7 mouse cellular contexts compared by ENCODE assay signal in the genomic region with DNA sequence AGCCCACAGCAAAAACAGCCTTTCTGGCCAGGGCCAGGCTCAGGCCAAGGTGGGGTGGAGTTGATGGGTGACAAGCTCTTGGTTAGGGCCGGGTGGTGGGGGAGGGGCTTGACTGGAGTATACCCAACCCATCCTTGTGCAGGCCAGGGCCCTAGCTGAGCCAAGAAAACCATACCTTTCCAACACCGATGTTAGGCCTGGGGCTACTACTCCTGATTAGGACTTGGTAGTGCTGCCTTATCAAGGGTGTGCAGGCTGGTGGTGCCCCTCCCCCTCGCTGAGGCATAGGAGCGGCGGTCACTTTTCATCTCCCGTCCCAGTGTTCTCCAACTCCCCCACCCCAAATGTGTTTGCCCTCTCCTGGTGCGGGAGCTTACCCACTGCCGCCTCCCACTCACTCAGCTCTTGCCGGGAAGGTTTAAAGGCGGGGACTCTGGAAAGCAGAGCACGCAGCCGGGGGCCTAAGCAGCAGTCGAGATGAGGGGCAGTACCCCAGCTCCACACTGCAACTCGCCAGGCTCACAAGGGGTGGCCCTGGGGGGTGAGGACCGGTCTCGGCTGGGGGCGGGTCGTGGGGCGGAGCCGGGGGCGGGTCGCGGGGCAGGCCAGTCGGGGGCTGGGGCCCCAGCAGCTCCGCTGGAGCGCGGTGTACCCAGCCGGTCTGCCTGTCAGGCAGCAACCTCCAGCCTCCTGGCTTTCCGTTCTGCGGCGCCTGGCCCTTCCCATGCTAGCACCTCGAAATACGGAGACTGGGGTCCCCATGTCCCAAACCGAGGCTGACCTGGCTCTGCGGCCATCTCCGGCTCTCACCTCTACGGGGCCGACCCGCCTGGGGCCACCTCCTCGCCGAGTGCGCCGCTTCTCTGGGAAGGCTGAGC. TPM values are rescaled to one million over a fixed set of nuclear protein-coding genes. Genes with fewer than 3 reads are reported as not detected.
DNase-seq lines count a peak whose midpoint lies in the region; ATAC-seq and TF ChIP-seq lines count a peak whose summit lies in the region.

Wnk4 (plus strand) TSS at position 620 of the 878 bp plus-strand sequence.

- DNase-seq in Patski (ENCODE audit: low read depth, low spot score) = peak; percentile 28
- DNase-seq in heart, postnatal 25 days (ENCODE audit: low spot score) = peak; percentile 52
- peak; percentile 81 for DNase-seq in limb, embryonic 11.5 days (ENCODE audit: low spot score)
- DNase-seq in midbrain, embryonic 14.5 days = peak; percentile 71

- no peak within 1 kb of the TSS for H3K27ac ChIP-seq in ES-Bruce4 (ENCODE audit: insufficient read depth, low read length)
- peak within 1 kb of the TSS; percentile 62 for H3K27ac ChIP-seq in limb, embryonic 11.5 days (replicated peaks; ENCODE audit: low read depth, low read length)
- H3K27ac ChIP-seq in midbrain, embryonic 14.5 days (replicated peaks; ENCODE audit: low read depth, low read length) = peak within 1 kb of the TSS; percentile 49
- H3K27ac ChIP-seq in stomach, embryonic 16.5 days (ENCODE audit: low read length) = peak within 1 kb of the TSS; percentile 93

- H3K27me3 ChIP-seq in ES-Bruce4 (ENCODE audit: control insufficient read depth, insufficient read depth, low read length, poor library complexity, severe bottlenecking) = 0 out of 2 replicates have a peak, but pooled peaks cover 4% of the 10 kb centered on the region
- no peaks in the 10 kb centered on the region for H3K27me3 ChIP-seq in Patski
- peaks cover 35% of the 10 kb centered on the region for H3K27me3 ChIP-seq in limb, embryonic 11.5 days (ENCODE audit: control insufficient read depth, insufficient read depth, low read length)
- H3K27me3 ChIP-seq in midbrain, embryonic 14.5 days (ENCODE audit: control insufficient read depth, insufficient read depth, low read length) = peaks cover 34% of the 10 kb centered on the region
- peaks cover 13% of the 10 kb centered on the region for H3K27me3 ChIP-seq in stomach, embryonic 16.5 days (ENCODE audit: control insufficient read depth, insufficient read depth, low read length)

- peaks cover 2% of the 10 kb centered on the region for H3K4me1 ChIP-seq in ES-Bruce4 (ENCODE audit: control insufficient read depth, insufficient read depth, low read length)
- H3K4me1 ChIP-seq in limb, embryonic 11.5 days (ENCODE audit: control insufficient read depth, insufficient read depth, low read length) = peaks cover 25% of the 10 kb centered on the region; the same call in 1 of the 2 replicates
- peaks cover 21% of the 10 kb centered on the region for H3K4me1 ChIP-seq in midbrain, embryonic 14.5 days (ENCODE audit: control insufficient read depth, insufficient read depth, low read length)
- H3K4me1 ChIP-seq in stomach, embryonic 16.5 days (ENCODE audit: control insufficient read depth, insufficient read depth, low read length) = peaks cover 42% of the 10 kb centered on the region

- intact Hi-C loops in heart, postnatal 25 days (cut with DNase I) = loop anchor here (2.0 kb wide), 1 partner anchor 19 kb away; the partner anchor contains the start of genes Cntd1 and Coa3

- TF ChIP-seq CTCF in ES-Bruce4 (IDR thresholded peaks at IDR 0.05; ENCODE audit: low read depth, low read length) (no peak), Patski (IDR thresholded peaks at IDR 0.05) (no peak)

- TF ChIP-seq EP300 in ES-Bruce4 (IDR thresholded peaks at IDR 0.05; ENCODE audit: insufficient read depth, low read depth, low read length) = 0 out of 2 replicates have a peak, but pooled peaks have one; percentile 3

- TF ChIP-seq POLR2A in ES-Bruce4 (IDR thresholded peaks at IDR 0.05; ENCODE audit: insufficient read depth, low read length) = no peak

- in situ Hi-C loops in Patski (cut with MboI; ENCODE audit: low pct_unique_long_range_greater_than_20kb) = no loop called here

- H3K4me3 ChIP-seq in ES-Bruce4 (ENCODE audit: low read depth, low read length) = peak within 1 kb of the TSS; percentile 58
- H3K4me3 ChIP-seq in limb, embryonic 11.5 days (ENCODE audit: low read depth, low read length) = peak within 1 kb of the TSS; percentile 56
- H3K4me3 ChIP-seq in midbrain, embryonic 14.5 days (replicated peaks; ENCODE audit: low read depth, low read length) = peak within 1 kb of the TSS; percentile 41
- H3K4me3 ChIP-seq in stomach, embryonic 16.5 days (replicated peaks; ENCODE audit: low read length) = peak within 1 kb of the TSS; percentile 62

- H3K9me3 ChIP-seq in ES-Bruce4 (replicated peaks; ENCODE audit: control insufficient read depth, insufficient read depth, low read length, poor library complexity, severe bottlenecking) = no peaks in the 10 kb centered on the region
- no peaks in the 10 kb centered on the region for H3K9me3 ChIP-seq in limb, embryonic 11.5 days (ENCODE audit: control insufficient read depth, low read length)
- H3K9me3 ChIP-seq in midbrain, embryonic 14.5 days (ENCODE audit: control insufficient read depth, low read length) = no peaks in the 10 kb centered on the region
- H3K9me3 ChIP-seq in stomach, embryonic 16.5 days (replicated peaks; ENCODE audit: control insufficient read depth, low read length) = no peaks in the 10 kb centered on the region

- under 1% methylated on average over 43 of the region's 43 CpGs for WGBS in limb, embryonic 11.5 days
- under 1% methylated on average over 43 of the region's 43 CpGs for WGBS in midbrain, embryonic 14.5 days
- WGBS in stomach, embryonic 16.5 days = under 1% methylated on average over 42 of the region's 43 CpGs

- 0 out of 2 replicates have a peak, but pooled peaks cover 12% of the 10 kb centered on the region for H3K36me3 ChIP-seq in ES-Bruce4 (ENCODE audit: control insufficient read depth, insufficient read depth, low read length, poor library complexity, severe bottlenecking)
- peaks cover 5% of the 10 kb centered on the region for H3K36me3 ChIP-seq in limb, embryonic 11.5 days (ENCODE audit: control insufficient read depth, insufficient read depth, low read length)
- H3K36me3 ChIP-seq in midbrain, embryonic 14.5 days (ENCODE audit: control insufficient read depth, insufficient read depth, low read length) = peaks cover 6% of the 10 kb centered on the region
- peaks cover 9% of the 10 kb centered on the region; the same call in 1 of the 2 replicates for H3K36me3 ChIP-seq in stomach, embryonic 16.5 days (ENCODE audit: control insufficient read depth, insufficient read depth, low read length)

- peak; percentile 72 for ATAC-seq in Patski
- ATAC-seq in erythroblast, adult 5-6 weeks (replicated peaks; ENCODE audit: low FRiP score, poor library complexity, severe bottlenecking) = peak; percentile 89
- ATAC-seq in limb, embryonic 11.5 days (ENCODE audit: insufficient number of reproducible peaks, low FRiP score, low TSS enrichment, low read depth) = peak; percentile 83
- ATAC-seq in midbrain, embryonic 14.5 days (ENCODE audit: low FRiP score, low TSS enrichment) = peak; percentile 75
- peak; percentile 86 for ATAC-seq in stomach, embryonic 16.5 days (ENCODE audit: insufficient read depth, low FRiP score)

- H3K9ac ChIP-seq in ES-Bruce4 (ENCODE audit: low read depth, poor library complexity, severe bottlenecking) = peak within 1 kb of the TSS; percentile 71
- peak within 1 kb of the TSS; percentile 63 for H3K9ac ChIP-seq in limb, embryonic 11.5 days (ENCODE audit: low read length)
- peak within 1 kb of the TSS; percentile 57 for H3K9ac ChIP-seq in midbrain, embryonic 14.5 days (replicated peaks; ENCODE audit: low read length)
- H3K9ac ChIP-seq in stomach, embryonic 16.5 days (ENCODE audit: low read length) = peak within 1 kb of the TSS; percentile 83

- CTCF ChIA-PET in Patski (lab: Charles Lee) = interaction anchor here (0.7 to 2.6 kb wide), 4 partner anchors 18 to 44 kb away, joined by 3 to 17 read pairs (median 3); partner anchors contain the start of gene Becn1

- POLR2A ChIA-PET in Patski (lab: Charles Lee) = interaction anchor here (0.6 to 4.8 kb wide), 10 partner anchors 12 to 383 kb away, joined by 3 to 51 read pairs (median 4); partner anchors contain the start of genes Becn1, Cntd1, Coa3 and Mlx

- H3K4me2 ChIP-seq in limb, embryonic 11.5 days (ENCODE audit: low read depth, severe bottlenecking) = peak within 1 kb of the TSS; percentile 97
- H3K4me2 ChIP-seq in midbrain, embryonic 14.5 days (ENCODE audit: low read length) = peak within 1 kb of the TSS; percentile 94
- peak within 1 kb of the TSS; percentile 88 for H3K4me2 ChIP-seq in stomach, embryonic 16.5 days (ENCODE audit: low read depth, low read length)

RNA-seq across cellular contexts. Expression of gene Wnk4, which starts in this region (rescaled TPM):
- polyA plus RNA-seq in ES-Bruce4 (2011; ENCODE audit: insufficient read depth, insufficient read length, low read depth, missing spikeins) = 0.85 and 0.96 TPM in 2 replicates
- polyA plus RNA-seq in Patski (2021) = 53.9 TPM
- 2.3 and 17.7 TPM in 2 replicates for total RNA-seq in erythroblast, adult 5-6 weeks (2015; ENCODE audit: low replicate concordance)
- total RNA-seq in erythroblast, adult 5-6 weeks (2017; ENCODE audit: low replicate concordance) = 1.5 and 6.0 TPM in 2 replicates
- total RNA-seq in heart, postnatal 25 days (2021) = 10 to 100 TPM in 1 of 2 experiments, 1 to 10 TPM in 1; 9.6 to 14.6 TPM
- polyA plus RNA-seq in limb, embryonic 11.5 days (2014; fragmentation: Nextera tagmentation; extraction: Ambion mirVana) = 7.0 and 8.1 TPM in 2 replicates
- polyA plus RNA-seq in midbrain, embryonic 14.5 days (2014; fragmentation: Nextera tagmentation; extraction: Ambion mirVana) = 4.3 and 5.3 TPM in 2 replicates
- polyA plus RNA-seq in stomach, embryonic 16.5 days (2015; fragmentation: Nextera tagmentation; extraction: Ambion mirVana) = 23.5 and 28.0 TPM in 2 replicates

Comparison
In these comparisons a context has a peak if more than half of its experiments do, and no peak if none do; other contexts are left out.
1. DNase-seq: peak in every context shown above with its lines; median percentile 81 in limb, embryonic 11.5 days; 71 in midbrain, embryonic 14.5 days; 52 in heart, postnatal 25 days; 28 in Patski.